Mouse (Mus musculus) heart, adult 2 months (tissue): ENCODE measurements around the gene Asb13.

ENCODE experiments used
- CTCF ChIP-seq: fragments of 200-600 bp; IDR thresholded peaks from 2 replicates; pipeline ENCODE4 v1.8.1; 2022; ENCODE audit warnings: antibody characterized with exemption, mild to moderate bottlenecking, moderate library complexity
- EP300 ChIP-seq: fragments of 200-500 bp; IDR thresholded peaks from 2 replicates; pipeline ENCODE4 v1.6.1; 2011; ENCODE audit warnings: low read depth, low read length, control low read depth; ENCODE audit not compliant: insufficient read depth
- POLR2A ChIP-seq: fragments of 200-500 bp; IDR thresholded peaks from 2 replicates; pipeline ENCODE4 v1.6.1; 2011; ENCODE audit warnings: mild to moderate bottlenecking, low read depth, low read length, control low read depth; ENCODE audit not compliant: insufficient read depth

- TF ChIP-seq CTCF (no peak), EP300 (no peak), POLR2A (no peak)
Observed at GRCm38 (mm10) chr13:3669611-3670010, 35.8 kb downstream of the Asb13 start.
